Mouse (Mus musculus) Patski (cell line): ENCODE results near the gene Gm6525. TPM values are rescaled to one million over a fixed set of nuclear protein-coding genes. Genes with fewer than 3 reads are reported as not detected.

Experiments
- ATAC-seq: fragments of 100-300 bp; one replicate; pipeline ENCODE4 v1.8.0; 2021
- CTCF ChIA-PET: fragments of 350-600 bp; sonication (Branson Sonifier 250); formaldehyde crosslinking; loops from one replicate; lab custom pipeline; 2022; ENCODE audit warnings: inconsistent platforms; lab: Charles Lee
- POLR2A ChIA-PET: fragments of 350-600 bp; sonication (Branson Sonifier 250); formaldehyde crosslinking; loops from one replicate; lab custom pipeline; 2022; ENCODE audit warnings: antibody characterized with exemption, inconsistent platforms; lab: Charles Lee
- DNase-seq: peaks from one replicate; pipeline ENCODE4 v3.0.0-alpha.2; 2011; ENCODE audit warnings: low read depth, low spot score
- H3K27me3 ChIP-seq: fragments of 371-371 bp; one replicate; pipeline ENCODE4 v1.5.1; 2021
- CTCF ChIP-seq: fragments of 100-300 bp; IDR thresholded peaks from one replicate; pipeline ENCODE4 v1.5.1; 2021
- in situ Hi-C: fragments of 300-500 bp; cut with MboI; formaldehyde crosslinking; loops from 3 replicates; pipeline ENCODE4 v1.11.1; 2018; ENCODE audit warnings: low pct_unique_long_range_greater_than_20kb, mixed read lengths
- polyA plus RNA-seq: library from polyadenylated mRNA; unstranded; gene quantifications from one replicate; pipeline ENCODE4 v1.2.3, GENCODE M21; 2021

Gm6525 gene
- polyA plus RNA-seq, 1 experiment from 2014 or later, result 0.47 TPM

- in situ Hi-C loops, result no loop called here
Measured at GRCm38 (mm10) chr3:84207366-84207765, 33.5 kb downstream of the Gm6525 start.

GRCm38 (mm10) chr3:84208475-84208874 is 34.6 kb downstream of the Gm6525 start:
- no peak for TF ChIP-seq CTCF
- no peaks in the 10 kb centered on the region for H3K27me3 ChIP-seq
- DNase-seq (no peak), ATAC-seq (no peak)
- POLR2A ChIA-PET, result interaction anchor here (1.0 kb wide), 1 partner anchor 17 kb away, joined by 3 read pairs; no protein-coding TSS in a partner anchor
- in situ Hi-C loops, result no loop called here
- CTCF ChIA-PET, result interaction anchor here (1.0 to 1.6 kb wide), 2 partner anchors 10 to 36 kb away, joined by 3 to 5 read pairs; no protein-coding TSS in a partner anchor

More at GRCm38 (mm10) chr3:84207366-84207765, 33.5 kb downstream of the Gm6525 start:
- no peak for TF ChIP-seq CTCF
- no peaks in the 10 kb centered on the region for H3K27me3 ChIP-seq
- POLR2A ChIA-PET, result interaction anchor here (1.0 kb wide), 1 partner anchor 18 kb away, joined by 3 read pairs; no protein-coding TSS in a partner anchor
- no peak for DNase-seq
- CTCF ChIA-PET, result interaction anchor here (0.9 to 1.0 kb wide), 2 partner anchors 12 to 13 kb away, joined by 3 to 4 read pairs; no protein-coding TSS in a partner anchor
- peak; percentile 82 for ATAC-seq

- no peaks in the 10 kb centered on the region for H3K27me3 ChIP-seq
- in situ Hi-C loops, result no loop called here
- POLR2A ChIA-PET, result interaction anchor here (0.7 kb wide), 1 partner anchor 86 kb away, joined by 4 read pairs; no protein-coding TSS in a partner anchor
- ATAC-seq (peak; percentile 69), DNase-seq (peak; percentile 71)
- TF ChIP-seq CTCF, result no peak
- CTCF ChIA-PET, result interaction anchor here (1.0 to 1.6 kb wide), 4 partner anchors 9 to 105 kb away, joined by 3 to 5 read pairs (median 4); no protein-coding TSS in a partner anchor
Measured at GRCm38 (mm10) chr3:84208917-84209513, 35.1 kb downstream of the Gm6525 start.

- ATAC-seq, result no peak
- no peaks in the 10 kb centered on the region for H3K27me3 ChIP-seq
Measured at GRCm38 (mm10) chr3:84211340-84211875, 37.5 kb downstream of the Gm6525 start.

GRCm38 (mm10) chr3:84214501-84214900 is 40.6 kb downstream of the Gm6525 start:
- POLR2A ChIA-PET, result no interaction called here
- in situ Hi-C loops, result no loop called here
- H3K27me3 ChIP-seq, result no peaks in the 10 kb centered on the region
- CTCF ChIA-PET, result interaction anchor here (0.8 to 2.1 kb wide), 3 partner anchors 12 to 88 kb away, joined by 3 to 6 read pairs (median 4); no protein-coding TSS in a partner anchor
- no peak for DNase-seq
- no peak for TF ChIP-seq CTCF
- peak; percentile 35 for ATAC-seq

More at GRCm38 (mm10) chr3:84211340-84211875, 37.5 kb downstream of the Gm6525 start:
- TF ChIP-seq CTCF, result no peak
- POLR2A ChIA-PET, result interaction anchor here (1.0 to 1.4 kb wide), 2 partner anchors 73 to 99 kb away, joined by 3 to 4 read pairs; no protein-coding TSS in a partner anchor
- in situ Hi-C loops, result no loop called here
- CTCF ChIA-PET, result interaction anchor here (0.8 to 2.2 kb wide), 7 partner anchors 10 to 103 kb away, joined by 3 to 11 read pairs (median 4); no protein-coding TSS in a partner anchor
- DNase-seq, result no peak

- POLR2A ChIA-PET, result no interaction called here
- no peak for ATAC-seq
- DNase-seq, result no peak
- in situ Hi-C loops, result no loop called here
- no peak for TF ChIP-seq CTCF
- CTCF ChIA-PET, result interaction anchor here (0.8 to 2.1 kb wide), 3 partner anchors 10 to 87 kb away, joined by 3 to 6 read pairs (median 3); no protein-coding TSS in a partner anchor
- no peaks in the 10 kb centered on the region for H3K27me3 ChIP-seq
Measured at GRCm38 (mm10) chr3:84215253-84215652, 41.3 kb downstream of the Gm6525 start.

GRCm38 (mm10) chr3:84215743-84216360 is 41.9 kb downstream of the Gm6525 start:
- ATAC-seq (no peak), DNase-seq (no peak)
- CTCF ChIA-PET, result interaction anchor here (1.0 kb wide), 1 partner anchor 11 kb away, joined by 3 read pairs; no protein-coding TSS in a partner anchor
- no peak for TF ChIP-seq CTCF
- POLR2A ChIA-PET, result no interaction called here
- H3K27me3 ChIP-seq, result no peaks in the 10 kb centered on the region
- in situ Hi-C loops, result no loop called here

GRCm38 (mm10) chr3:84217118-84217960 is 43.4 kb downstream of the Gm6525 start:
- CTCF ChIA-PET, result interaction anchor here (0.9 to 1.1 kb wide), 2 partner anchors 9 to 27 kb away, joined by 3 to 4 read pairs; no protein-coding TSS in a partner anchor

GRCm38 (mm10) chr3:84217961-84218351 is 44.1 kb downstream of the Gm6525 start:
- no peak for ATAC-seq
- in situ Hi-C loops, result no loop called here
- CTCF ChIA-PET, result interaction anchor here (0.9 kb wide), 1 partner anchor 9 kb away, joined by 3 read pairs; no protein-coding TSS in a partner anchor
- no peak for DNase-seq
- POLR2A ChIA-PET, result interaction anchor here (0.6 kb wide), 1 partner anchor 73 kb away, joined by 3 read pairs; no protein-coding TSS in a partner anchor
- TF ChIP-seq CTCF, result no peak
- H3K27me3 ChIP-seq, result no peaks in the 10 kb centered on the region

More at GRCm38 (mm10) chr3:84217118-84217960, 43.4 kb downstream of the Gm6525 start:
- POLR2A ChIA-PET, result interaction anchor here (0.6 kb wide), 1 partner anchor 73 kb away, joined by 3 read pairs; no protein-coding TSS in a partner anchor
- H3K27me3 ChIP-seq, result no peaks in the 10 kb centered on the region
- in situ Hi-C loops, result no loop called here
- ATAC-seq, result no peak
- no peak for TF ChIP-seq CTCF
- no peak for DNase-seq
